Mouse (Mus musculus): ENCODE measurements around the gene Cmtm6. TPM values are rescaled to one million over a fixed set of nuclear protein-coding genes. Genes with fewer than 3 reads are reported as not detected.

The Cmtm6 gene
- total RNA-seq, 2 experiments from 2014 or later, result 19.6 to 20.6 TPM

DNA sequence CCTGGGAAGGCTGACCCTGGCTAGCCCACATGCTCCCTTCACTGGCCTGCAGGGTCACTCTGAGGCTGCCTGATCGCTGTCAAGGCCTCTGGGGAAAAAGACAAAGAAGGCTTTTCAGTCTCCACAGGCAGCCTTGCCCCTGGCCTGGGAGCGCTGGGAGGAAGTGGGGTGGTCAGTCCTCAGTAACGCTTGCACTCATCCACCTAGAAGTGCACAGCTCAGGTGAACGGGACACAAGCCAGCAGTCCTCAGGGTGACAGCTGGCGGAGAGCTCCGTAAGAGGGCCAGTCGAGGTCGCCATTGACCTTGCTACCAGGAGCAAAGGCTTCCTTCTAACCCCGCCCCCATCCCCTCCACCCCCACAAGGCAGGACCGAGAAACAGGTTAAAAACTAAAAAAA lies 37.1 kb downstream of the Cmtm6 start:
- intact Hi-C loops (cut with DNase I), result no loop called here

DNA sequence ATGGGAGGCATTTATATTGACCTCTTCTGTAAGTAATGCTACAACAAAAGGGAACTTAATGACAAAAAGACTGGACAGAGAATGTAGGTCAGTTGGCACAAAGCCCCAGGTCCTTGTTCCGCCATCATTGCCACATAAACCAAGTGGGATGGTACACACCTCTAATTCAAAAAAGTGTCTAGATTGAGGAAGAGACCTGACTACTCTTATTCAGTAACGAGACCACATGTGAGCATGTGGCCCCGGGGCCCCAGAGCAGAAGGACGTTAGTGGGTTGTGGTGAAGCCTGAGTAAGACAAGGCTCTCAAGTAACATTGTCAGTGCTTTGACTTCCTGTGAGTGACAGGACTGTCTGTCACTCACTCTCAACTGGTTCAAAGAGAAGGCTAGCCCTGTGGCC lies 39.3 kb downstream of the Cmtm6 start:
- no peak for DNase-seq
- intact Hi-C loops (cut with DNase I), result no loop called here

More for the DNA sequence above, 37.1 kb downstream of the Cmtm6 start:
- peak; percentile 39 for DNase-seq

DNA sequence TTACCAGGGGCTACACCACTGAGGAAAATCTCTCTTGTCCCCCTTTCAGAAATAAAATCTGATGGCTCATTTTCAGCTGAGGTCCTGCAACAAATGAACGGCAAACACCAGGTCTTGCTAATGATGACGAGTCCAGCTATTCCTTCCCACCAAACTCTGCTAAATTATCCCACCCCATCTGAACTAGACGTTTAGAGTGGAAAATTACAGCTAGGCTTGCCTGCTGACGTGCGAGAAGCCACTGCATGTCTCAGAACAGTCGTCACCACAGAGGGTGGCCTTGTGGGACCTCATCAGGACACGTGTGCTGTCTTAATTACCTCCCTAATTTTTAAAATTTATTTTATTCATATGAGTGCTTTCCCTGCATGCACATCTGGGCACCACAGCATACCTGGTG lies 40.6 kb downstream of the Cmtm6 start:
- intact Hi-C loops (cut with DNase I), result no loop called here
- no peak for DNase-seq

DNA sequence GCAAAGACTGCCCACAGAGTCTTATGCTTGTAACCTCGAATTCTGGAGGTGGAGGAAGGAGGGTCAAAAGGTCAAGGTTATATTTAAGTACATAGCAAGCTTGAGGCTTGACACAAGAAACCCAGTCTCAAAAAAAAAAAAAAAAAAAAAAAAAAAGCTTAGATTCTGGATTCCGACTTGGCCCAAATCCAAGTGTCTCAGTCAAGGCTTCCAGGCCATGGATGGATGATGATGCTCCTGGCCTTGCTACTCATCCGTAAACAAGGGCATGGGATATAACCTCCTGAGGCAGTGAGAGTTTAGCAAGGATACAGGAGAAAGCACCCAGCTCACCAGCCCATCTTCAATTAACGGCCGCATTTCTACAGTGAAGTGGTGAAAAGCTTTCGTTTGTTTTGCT lies 43.7 kb downstream of the Cmtm6 start:
- DNase-seq, result no peak
- intact Hi-C loops (cut with DNase I), result no loop called here

DNA sequence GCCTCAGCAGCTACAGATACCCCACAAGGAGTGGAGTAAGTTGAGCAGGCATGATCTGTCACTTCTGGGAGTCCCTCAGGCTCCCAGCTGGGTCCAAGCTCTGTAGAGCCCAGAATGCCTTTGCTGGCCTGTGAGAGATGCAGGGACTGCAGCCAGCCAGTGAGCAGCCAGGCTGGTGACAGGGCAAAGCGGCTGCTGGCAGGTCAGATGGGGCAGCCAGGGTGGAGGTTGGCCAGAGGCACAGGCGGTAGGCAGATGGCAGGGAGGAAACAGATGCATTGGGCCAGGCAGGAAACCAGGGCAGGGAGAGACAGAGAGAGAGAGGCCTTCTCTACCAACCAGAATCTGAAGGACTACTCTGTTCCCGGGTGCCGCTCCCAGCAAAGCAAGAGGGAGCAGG lies 44.4 kb downstream of the Cmtm6 start:
- intact Hi-C loops (cut with DNase I), result no loop called here
- DNase-seq, result peak; percentile 90

DNA sequence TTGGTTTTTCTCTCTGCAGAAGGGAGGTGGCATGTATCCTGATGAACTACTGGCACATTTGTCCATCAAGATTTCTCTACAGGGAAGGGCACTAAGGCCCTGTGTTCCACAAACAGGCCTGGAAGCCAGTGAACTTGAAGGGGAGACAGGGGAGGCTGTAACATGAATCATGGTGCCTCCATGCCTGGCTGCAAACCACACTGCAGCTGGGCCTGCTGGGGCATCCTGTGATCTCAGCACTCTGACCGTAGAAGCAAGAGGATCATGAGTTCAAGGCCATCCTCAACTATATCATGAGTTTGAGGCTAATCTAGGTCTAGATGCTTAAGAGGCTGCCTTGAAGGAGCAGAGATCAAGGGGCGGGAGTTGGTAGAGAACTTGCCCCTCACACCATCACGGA lies 45.4 kb downstream of the Cmtm6 start:
- DNase-seq, result no peak
- intact Hi-C loops (cut with DNase I), result no loop called here

- intact Hi-C loops (cut with DNase I), result no loop called here
- no peak for DNase-seq
Observed at GRCm38 (mm10) chr9:114777178-114778046, 46.5 kb downstream of the Cmtm6 start.

GRCm38 (mm10) chr9:114778047-114778390 lies 47.1 kb downstream of the Cmtm6 start:
- DNase-seq, result no peak
- intact Hi-C loops (cut with DNase I), result no loop called here

GRCm38 (mm10) chr9:114778877-114779276 lies 48.0 kb downstream of the Cmtm6 start:
- intact Hi-C loops (cut with DNase I), result no loop called here
- no peak for DNase-seq

GRCm38 (mm10) chr9:114779984-114780745 lies 49.2 kb downstream of the Cmtm6 start:
- no peak for DNase-seq
- intact Hi-C loops (cut with DNase I), result no loop called here

DNA sequence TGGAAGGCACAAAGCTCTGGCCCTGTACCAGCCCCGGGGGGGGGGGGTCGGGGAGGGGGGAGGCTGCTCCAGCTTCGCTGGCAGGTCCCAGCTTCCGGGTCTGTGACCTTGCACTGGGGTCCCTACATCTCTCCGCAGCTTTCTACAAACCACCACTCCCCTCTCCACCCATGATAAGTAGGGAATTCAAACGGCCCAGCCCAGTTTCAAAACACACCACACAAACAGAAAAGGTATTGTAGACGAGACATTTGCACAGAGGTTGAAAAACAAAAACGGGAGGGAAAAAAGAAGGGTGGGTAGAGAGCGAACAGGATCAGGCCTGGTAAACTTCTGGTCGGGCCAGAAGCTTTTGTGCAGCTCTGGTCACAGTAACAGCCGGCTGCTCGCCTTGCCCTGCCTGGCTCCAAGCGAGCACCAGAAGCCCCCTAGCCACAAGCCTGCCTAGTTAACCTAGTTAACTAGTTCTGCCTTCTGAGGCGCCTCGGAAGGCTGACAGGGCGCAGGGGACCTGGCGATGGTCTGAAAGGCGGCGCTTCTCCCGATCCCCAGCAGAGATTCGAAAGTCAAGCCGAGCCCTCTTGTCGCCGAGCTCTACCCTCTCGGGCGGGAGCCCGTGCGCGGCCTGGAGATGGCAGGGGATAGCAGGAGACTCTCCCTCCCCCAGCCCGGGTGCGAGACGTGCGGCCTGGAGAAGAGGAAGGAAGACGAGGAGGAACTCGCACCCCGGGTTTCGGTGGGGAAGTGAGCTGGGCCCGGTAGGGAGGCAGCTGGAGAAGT lies 50.0 kb downstream of the Cmtm6 start:
- intact Hi-C loops (cut with DNase I), result no loop called here
- DNase-seq, result peak; percentile 26

DNA sequence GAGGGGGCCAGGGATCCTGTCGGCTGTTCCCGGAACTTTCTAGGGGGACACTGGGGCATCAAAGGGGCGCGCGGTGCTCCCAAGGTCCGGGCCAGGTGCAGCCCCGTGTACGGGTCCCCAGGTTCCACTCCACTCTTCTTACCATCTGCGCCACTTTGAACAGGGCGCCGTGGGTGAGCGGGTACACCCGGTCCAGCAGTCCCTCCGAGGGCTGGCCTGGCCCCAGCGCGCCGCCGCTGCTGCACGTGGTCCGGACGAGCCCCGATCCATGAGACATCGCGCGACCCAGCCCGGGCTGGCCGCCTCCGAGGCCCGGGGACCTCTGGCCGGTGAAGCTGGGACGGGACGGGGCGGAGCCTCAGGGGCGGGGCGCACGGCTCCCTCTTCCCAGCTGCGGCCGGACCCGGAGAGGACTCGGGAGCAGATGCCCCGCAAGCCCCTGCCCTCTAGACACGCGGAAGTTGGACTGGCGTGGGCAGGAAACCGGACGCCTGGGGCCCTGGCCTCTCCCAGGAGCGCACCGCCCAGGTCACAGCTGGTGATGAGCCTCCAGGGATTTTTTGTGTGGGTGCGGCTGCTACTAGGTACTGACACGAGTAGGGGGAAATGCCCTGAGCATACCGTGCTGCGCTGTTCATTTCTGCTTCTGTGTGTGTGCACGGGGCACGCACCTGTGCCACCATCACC lies 50.8 kb downstream of the Cmtm6 start, which contains the start of gene Cmtm7:
Cmtm7 (minus strand) TSS at position 331 of the 687 bp plus-strand sequence.
- peak; percentile 37 for DNase-seq
- intact Hi-C loops (cut with DNase I), result no loop called here

- no peak for DNase-seq
- intact Hi-C loops (cut with DNase I), result no loop called here
Observed at GRCm38 (mm10) chr9:114785432-114786125, 54.7 kb downstream of the Cmtm6 start.

GRCm38 (mm10) chr9:114787134-114787533 lies 56.2 kb downstream of the Cmtm6 start:
- intact Hi-C loops (cut with DNase I), result no loop called here

DNA sequence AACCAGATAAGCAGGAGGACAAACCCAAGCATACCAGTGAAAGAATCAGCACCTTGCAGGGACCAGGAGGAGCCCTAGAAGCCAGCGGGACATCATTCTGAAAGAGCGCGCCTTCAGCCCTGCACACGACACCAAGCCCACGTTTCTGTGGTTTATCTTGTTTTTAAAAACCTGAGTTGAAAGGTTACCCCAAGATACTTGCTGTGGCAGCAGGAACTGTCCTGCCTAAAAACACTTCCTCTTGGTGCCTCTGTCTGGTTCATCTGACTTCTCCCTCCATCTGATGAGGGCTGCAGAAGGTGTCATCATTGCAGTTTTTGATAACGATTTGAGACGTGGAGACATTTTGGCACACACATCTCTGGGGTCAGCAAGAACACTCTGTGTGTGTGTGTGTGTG lies 56.8 kb downstream of the Cmtm6 start:
- no peak for DNase-seq
- intact Hi-C loops (cut with DNase I), result no loop called here

More at GRCm38 (mm10) chr9:114787134-114787533, 56.2 kb downstream of the Cmtm6 start:
- DNase-seq, result no peak

GRCm38 (mm10) chr9:114788697-114789096 lies 57.8 kb downstream of the Cmtm6 start:
- intact Hi-C loops (cut with DNase I), result no loop called here
- DNase-seq, result no peak

DNA sequence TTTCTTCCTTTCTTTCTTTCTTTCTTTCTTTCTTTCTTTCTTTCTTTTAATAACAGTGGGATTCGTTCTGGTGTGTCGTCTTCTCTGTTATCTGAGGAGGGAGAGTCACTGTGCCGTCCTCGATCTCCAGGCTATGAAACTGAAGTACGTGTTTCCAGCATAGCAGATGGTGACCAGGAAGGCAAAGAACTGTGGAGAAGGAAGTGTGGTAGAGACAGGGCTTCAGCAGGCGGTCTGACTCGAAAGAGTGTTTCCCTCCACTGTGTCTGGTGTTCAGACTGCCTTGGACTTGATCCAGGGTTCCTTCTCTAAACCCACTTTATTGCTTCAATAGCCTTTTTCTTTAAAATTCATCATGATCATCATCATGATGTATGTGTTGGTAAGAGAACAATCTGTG lies 58.6 kb downstream of the Cmtm6 start:
- intact Hi-C loops (cut with DNase I), result no loop called here
- no peak for DNase-seq

GRCm38 (mm10) chr9:114789989-114790388 lies 59.1 kb downstream of the Cmtm6 start:
- intact Hi-C loops (cut with DNase I), result no loop called here
- no peak for DNase-seq

GRCm38 (mm10) chr9:114793764-114794295 lies 62.9 kb downstream of the Cmtm6 start:
- intact Hi-C loops (cut with DNase I), result no loop called here

DNA sequence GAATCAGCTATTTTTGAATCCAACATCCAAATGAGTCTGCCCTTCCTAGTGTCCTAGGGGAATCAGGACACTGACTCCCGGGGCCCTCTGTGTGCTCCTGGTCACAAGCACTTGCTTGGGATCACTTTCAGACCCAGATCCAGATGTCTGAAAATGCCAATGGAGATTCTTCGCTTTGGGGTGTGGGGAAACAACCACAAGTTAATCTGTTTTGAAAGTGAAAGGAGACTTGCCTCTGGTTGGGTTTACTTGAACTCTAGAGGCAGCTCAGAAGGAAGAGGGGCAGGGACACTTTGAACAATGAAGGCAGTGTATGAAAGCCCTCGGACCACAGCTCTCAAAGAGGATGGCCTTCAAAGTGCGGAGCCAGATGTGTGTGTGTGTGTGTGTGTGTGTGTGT lies 63.6 kb downstream of the Cmtm6 start:
- intact Hi-C loops (cut with DNase I), result no loop called here
- DNase-seq, result no peak

More at GRCm38 (mm10) chr9:114793764-114794295, 62.9 kb downstream of the Cmtm6 start:
- DNase-seq, result no peak
